Mouse (Mus musculus) lung, adult 2 months (tissue): ENCODE results near the gene Zfp667. TPM values are rescaled to one million over a fixed set of nuclear protein-coding genes. Genes with fewer than 3 reads are reported as not detected.
A peak's percentile ranks its signal among the peaks of the same experiment; 100 is the strongest.
"Not testable (repeated sequence)": the region's sequence is repeated elsewhere in the genome, so short reads cannot be mapped to it uniquely, and the experiment has no call there.

Experiments
- DNase-seq: peaks from one replicate; pipeline ENCODE4 v3.0.0; 2022
- H3K4me1 ChIP-seq: fragments of 200-500 bp; 2 replicates; pipeline ENCODE4 v1.6.1; 2011; ENCODE audit warnings: low read length; ENCODE audit not compliant: control insufficient read depth, insufficient read depth
- H3K4me3 ChIP-seq: fragments of 200-500 bp; replicated peaks from 2 replicates; pipeline ENCODE3; 2011; ENCODE audit warnings: low read depth, mild to moderate bottlenecking, control low read depth, low read length; ENCODE audit errors: extremely low read depth
- CTCF ChIP-seq: fragments of 200-500 bp; IDR thresholded peaks from 2 replicates; pipeline ENCODE4 v1.5.1; 2011; ENCODE audit warnings: mild to moderate bottlenecking, low read length, control low read depth; ENCODE audit not compliant: insufficient read depth
- POLR2A ChIP-seq: fragments of 200-500 bp; IDR thresholded peaks from 2 replicates; pipeline ENCODE4 v1.6.1; 2011; ENCODE audit warnings: low read depth, mild to moderate bottlenecking, control low read depth, low read length, borderline replicate concordance; ENCODE audit errors: extremely low read depth
- WGBS: fragments of 180-500 bp; shearing (Covaris S2); methylation state at CpG from one replicate; pipeline ENCODE4 v1.1.7; 2018; 5-methylcytosine and 5-hydroxymethylcytosine counted together
- polyA plus RNA-seq: library from polyadenylated mRNA; depleted of rRNA; stranded (reverse); fragments of >200 nt; gene quantifications from 2 replicates; pipeline ENCODE4 v1.2.3, GENCODE M21; 2012; rRNA removed

Zfp667 gene
- polyA plus RNA-seq: 0.45 and 1.1 TPM in 2 replicates

- peak within 1 kb of the TSS; percentile 85 for H3K4me3 ChIP-seq
- DNase-seq: peak; percentile 95
- no peak for TF ChIP-seq CTCF
- peak; percentile 66; the same call in 1 of the 2 replicates for TF ChIP-seq POLR2A
- WGBS: 2% methylated on average over 49 of the region's 50 CpGs
- H3K4me1 ChIP-seq: no peaks in the 10 kb centered on the region
Measured at GRCm38 (mm10) chr7:6285842-6286705, at the start of gene Zfp667. TSS of gene Zfp667 (plus strand) at chr7:6286579.

- DNase-seq: no peak
Measured at GRCm38 (mm10) chr7:6239787-6240186, 46.6 kb upstream of the Zfp667 start.

GRCm38 (mm10) chr7:6240841-6241425, 45.4 kb upstream of the Zfp667 start:
- WGBS: 19% methylated on average over 1 of the region's 1 CpGs
- H3K4me3 ChIP-seq, H3K4me1 ChIP-seq: not testable (repeated sequence)
- peak; percentile 68 for TF ChIP-seq CTCF
- peak; percentile 17 for DNase-seq

More at GRCm38 (mm10) chr7:6239787-6240186, 46.6 kb upstream of the Zfp667 start:
- 48% methylated on average over 11 of the region's 11 CpGs for WGBS
- Histone ChIP-seq H3K4me1 (no peaks in the 10 kb centered on the region), H3K4me3 (no peak overlapping the region)
- TF ChIP-seq CTCF (no peak), POLR2A (no peak)

- DNase-seq: no peak
- no peaks in the 10 kb centered on the region for H3K4me1 ChIP-seq
- TF ChIP-seq POLR2A (no peak), CTCF (no peak)
- WGBS: 35% methylated on average over 11 of the region's 11 CpGs
- H3K4me3 ChIP-seq: no peak overlapping the region
Measured at GRCm38 (mm10) chr7:6244361-6245292, 41.8 kb upstream of the Zfp667 start.

GRCm38 (mm10) chr7:6252410-6252809, 34.0 kb upstream of the Zfp667 start, which contains the start of gene Epp13:
TSS of gene Epp13 (plus strand) at chr7:6252710.
- DNase-seq: no peak
- WGBS: 84% methylated on average over 6 of the region's 6 CpGs
- Histone ChIP-seq H3K4me1 (no peaks in the 10 kb centered on the region), H3K4me3 (no peak within 1 kb of the TSS)
- TF ChIP-seq CTCF (no peak), POLR2A (no peak)

GRCm38 (mm10) chr7:6254451-6254850, 31.9 kb upstream of the Zfp667 start:
- no peak overlapping the region for H3K4me3 ChIP-seq
- 89% methylated on average over 5 of the region's 5 CpGs for WGBS
- TF ChIP-seq POLR2A (no peak), CTCF (no peak)
- no peaks in the 10 kb centered on the region for H3K4me1 ChIP-seq
- DNase-seq: no peak

GRCm38 (mm10) chr7:6257386-6257785, 29.0 kb upstream of the Zfp667 start:
- TF ChIP-seq CTCF: no peak
- TF ChIP-seq POLR2A: no peak
- DNase-seq: no peak
- Histone ChIP-seq H3K4me1 (no peaks in the 10 kb centered on the region), H3K4me3 (no peak overlapping the region)
- WGBS: 78% methylated on average over 4 of the region's 4 CpGs

GRCm38 (mm10) chr7:6258232-6259220, 27.9 kb upstream of the Zfp667 start:
- H3K4me1 ChIP-seq: no peaks in the 10 kb centered on the region
- 43% methylated on average over 16 of the region's 16 CpGs for WGBS
- no peak for DNase-seq
- H3K4me3 ChIP-seq: no peak overlapping the region
- TF ChIP-seq CTCF (no peak), POLR2A (no peak)

- H3K4me3 ChIP-seq, H3K4me1 ChIP-seq, DNase-seq: not testable (repeated sequence)
- 43% methylated on average over 2 of the region's 2 CpGs for whole genome bisulfite sequencing
Measured at GRCm38 (mm10) chr7:6260004-6260403, 26.4 kb upstream of the Zfp667 start.
